Mouse (Mus musculus): ENCODE data around the gene Sept8. TPM values are rescaled to one million over a fixed set of nuclear protein-coding genes. Genes with fewer than 3 reads are reported as not detected.
A peak's percentile ranks its signal among the peaks of the same experiment; 100 is the strongest.

Gene Sept8
- total RNA-seq, 1 experiment, result 16.8 TPM

DNA sequence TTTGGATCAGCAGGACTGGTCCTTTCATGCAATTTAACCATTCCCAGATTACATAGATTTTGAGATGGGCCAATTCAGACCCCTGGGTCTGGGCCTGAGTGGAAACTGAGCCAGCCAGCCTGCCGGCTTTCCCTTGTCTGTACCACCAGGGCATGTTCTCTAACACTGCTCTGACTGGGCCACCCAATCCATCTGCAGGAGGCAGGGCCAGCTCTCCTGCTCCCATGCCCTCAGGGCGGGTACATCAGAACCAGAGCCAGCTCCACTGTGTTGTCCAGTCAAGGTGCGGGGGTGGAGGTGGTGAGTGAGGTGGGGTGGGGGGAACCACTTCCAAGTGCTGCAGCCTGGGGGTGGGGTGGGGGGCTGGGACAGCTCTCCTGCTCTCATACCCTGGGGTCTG lies 32.7 kb upstream of the Sept8 start:
- no peak overlapping the region for H3K27ac ChIP-seq (ENCODE audit: insufficient read depth, low read depth, low read length, poor library complexity, severe bottlenecking)
- DNase-seq (ENCODE audit: low read depth, low spot score), result no peak
- in situ Hi-C loops (cut with MboI; ENCODE audit: low sequenced_read_pairs in 2 of 2, unreplicated experiment in 2 of 2), result no loop called here
- H3K9ac ChIP-seq (ENCODE audit: insufficient read depth, low read depth, low read length, poor library complexity, severe bottlenecking), result no peak overlapping the region
- H3K4me3 ChIP-seq (ENCODE audit: insufficient read depth in 1 of 2, low read depth in 1 of 2, low read length in 2 of 2, poor library complexity in 1 of 2, severe bottlenecking in 1 of 2), result peak overlapping the region in 1 of 2 experiments; percentile 36; a peak in 2 of 4 replicates
- no peaks in the 10 kb centered on the region for H3K36me3 ChIP-seq (ENCODE audit: control insufficient read depth, insufficient read depth, low read length, poor library complexity, severe bottlenecking)
- H3K4me1 ChIP-seq (ENCODE audit: control insufficient read depth in 2 of 2, insufficient read depth in 2 of 2, low read length in 2 of 2, poor library complexity in 1 of 2), result peaks cover 0 to 3% of the 10 kb centered on the region in 2 experiments; a peak in 1 of 4 replicates
- no peak for TF ChIP-seq MAFK (IDR thresholded peaks at IDR 0.05; ENCODE audit: insufficient read depth, low read depth, low read length)
- no peaks in the 10 kb centered on the region for H3K9me3 ChIP-seq (ENCODE audit: control insufficient read depth, insufficient read depth, low read depth, low read length)

- H3K4me1 ChIP-seq (ENCODE audit: control insufficient read depth in 2 of 2, insufficient read depth in 2 of 2, low read length in 2 of 2, poor library complexity in 1 of 2), result peaks cover 0 to 5% of the 10 kb centered on the region in 2 experiments; a peak in 1 of 4 replicates
- H3K9me3 ChIP-seq (ENCODE audit: control insufficient read depth, insufficient read depth, low read depth, low read length), result no peaks in the 10 kb centered on the region
- peak overlapping the region; percentile 4 to 36; a peak in 2 of 4 replicates for H3K4me3 ChIP-seq (ENCODE audit: insufficient read depth in 1 of 2, low read depth in 1 of 2, low read length in 2 of 2, poor library complexity in 1 of 2, severe bottlenecking in 1 of 2)
- H3K36me3 ChIP-seq (ENCODE audit: control insufficient read depth, insufficient read depth, low read length, poor library complexity, severe bottlenecking), result no peaks in the 10 kb centered on the region
- TF ChIP-seq HCFC1 (IDR thresholded peaks at IDR 0.05; ENCODE audit: borderline replicate concordance, insufficient read depth, low read length) (no peak), CHD2 (IDR thresholded peaks at IDR 0.05; ENCODE audit: low read depth, low read length) (no peak), ZC3H11A (IDR thresholded peaks at IDR 0.05; ENCODE audit: borderline replicate concordance, low read depth, low read length) (no peak), ZNF384 (IDR thresholded peaks at IDR 0.05; ENCODE audit: low read depth, low read length) (no peak), MAFK (IDR thresholded peaks at IDR 0.05; ENCODE audit: insufficient read depth, low read depth, low read length) (no peak)
- DNase-seq (ENCODE audit: low read depth, low spot score), result no peak
- H3K27ac ChIP-seq (ENCODE audit: insufficient read depth, low read depth, low read length, poor library complexity, severe bottlenecking), result no peak overlapping the region
- in situ Hi-C loops (cut with MboI; ENCODE audit: low sequenced_read_pairs in 2 of 2, unreplicated experiment in 2 of 2), result no loop called here
- H3K9ac ChIP-seq (ENCODE audit: insufficient read depth, low read depth, low read length, poor library complexity, severe bottlenecking), result no peak overlapping the region
These were observed 32.0 kb upstream of the Sept8 start for GRCm38 (mm10) chr11:53486822-53487594.

DNA sequence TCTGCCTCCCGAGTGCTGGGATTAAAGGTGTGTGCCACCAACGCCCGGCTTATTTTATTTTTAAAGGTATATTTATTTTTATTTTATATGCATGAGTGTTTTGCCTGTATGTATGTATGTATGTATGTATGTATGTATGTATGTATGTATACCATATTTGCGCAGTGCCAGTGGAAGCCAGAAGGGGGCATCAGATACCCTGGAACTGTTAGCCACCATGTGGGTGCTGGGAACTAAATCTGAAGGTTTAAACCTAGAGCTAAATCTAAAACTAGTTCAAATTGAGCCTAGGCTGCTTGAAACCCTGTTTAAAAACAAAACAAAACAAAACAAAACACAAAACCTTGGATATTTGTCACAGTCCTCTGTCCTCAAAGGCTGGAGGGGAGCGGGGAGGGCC lies 30.1 kb upstream of the Sept8 start:
- in situ Hi-C loops (cut with MboI; ENCODE audit: low sequenced_read_pairs in 2 of 2, unreplicated experiment in 2 of 2), result no loop called here
- no peak overlapping the region for H3K4me3 ChIP-seq (ENCODE audit: insufficient read depth in 1 of 2, low read depth in 1 of 2, low read length in 2 of 2, poor library complexity in 1 of 2, severe bottlenecking in 1 of 2)
- H3K4me1 ChIP-seq (ENCODE audit: control insufficient read depth in 2 of 2, insufficient read depth in 2 of 2, low read length in 2 of 2, poor library complexity in 1 of 2), result peaks cover 0 to 5% of the 10 kb centered on the region in 2 experiments; a peak in 1 of 4 replicates
- no peaks in the 10 kb centered on the region for H3K36me3 ChIP-seq (ENCODE audit: control insufficient read depth, insufficient read depth, low read length, poor library complexity, severe bottlenecking)
- H3K9me3 ChIP-seq (ENCODE audit: control insufficient read depth, insufficient read depth, low read depth, low read length), result no peaks in the 10 kb centered on the region
- TF ChIP-seq ZC3H11A (IDR thresholded peaks at IDR 0.05; ENCODE audit: borderline replicate concordance, low read depth, low read length) (0 out of 2 replicates have a peak, but pooled peaks have one; percentile 26), MAFK (IDR thresholded peaks at IDR 0.05; ENCODE audit: insufficient read depth, low read depth, low read length) (no peak)
- no peak for DNase-seq (ENCODE audit: low read depth, low spot score)
- H3K27ac ChIP-seq (ENCODE audit: insufficient read depth, low read depth, low read length, poor library complexity, severe bottlenecking), result no peak overlapping the region
- H3K9ac ChIP-seq (ENCODE audit: insufficient read depth, low read depth, low read length, poor library complexity, severe bottlenecking), result no peak overlapping the region

GRCm38 (mm10) chr11:53489421-53489820 lies 29.6 kb upstream of the Sept8 start:
- Histone ChIP-seq H3K9me3 (ENCODE audit: control insufficient read depth, insufficient read depth, low read depth, low read length) (no peaks in the 10 kb centered on the region), H3K36me3 (ENCODE audit: control insufficient read depth, insufficient read depth, low read length, poor library complexity, severe bottlenecking) (no peaks in the 10 kb centered on the region), H3K4me1 (ENCODE audit: control insufficient read depth in 2 of 2, insufficient read depth in 2 of 2, low read length in 2 of 2, poor library complexity in 1 of 2) (peaks cover 0 to 5% of the 10 kb centered on the region in 2 experiments; a peak in 1 of 4 replicates), H3K27ac (ENCODE audit: insufficient read depth, low read depth, low read length, poor library complexity, severe bottlenecking) (no peak overlapping the region), H3K9ac (ENCODE audit: insufficient read depth, low read depth, low read length, poor library complexity, severe bottlenecking) (no peak overlapping the region), H3K4me3 (ENCODE audit: insufficient read depth in 1 of 2, low read depth in 1 of 2, low read length in 2 of 2, poor library complexity in 1 of 2, severe bottlenecking in 1 of 2) (no peak overlapping the region)
- in situ Hi-C loops (cut with MboI; ENCODE audit: low sequenced_read_pairs in 2 of 2, unreplicated experiment in 2 of 2), result no loop called here
- DNase-seq (ENCODE audit: low read depth, low spot score), result no peak
- TF ChIP-seq ZNF384 (IDR thresholded peaks at IDR 0.05; ENCODE audit: low read depth, low read length) (no peak), MAFK (IDR thresholded peaks at IDR 0.05; ENCODE audit: insufficient read depth, low read depth, low read length) (no peak), ZC3H11A (IDR thresholded peaks at IDR 0.05; ENCODE audit: borderline replicate concordance, low read depth, low read length) (no peak), CHD2 (IDR thresholded peaks at IDR 0.05; ENCODE audit: low read depth, low read length) (no peak), HCFC1 (IDR thresholded peaks at IDR 0.05; ENCODE audit: borderline replicate concordance, insufficient read depth, low read length) (no peak)
